Mouse (Mus musculus) midbrain, embryonic 13.5 days (tissue): ENCODE data around the gene Hs3st6. TPM values are rescaled to one million over a fixed set of nuclear protein-coding genes. Genes with fewer than 3 reads are reported as not detected.

Source experiments
- ATAC-seq: fragments of 200-750 bp; cut with Nextera tagmentation; 2 replicates; pipeline ENCODE4 v1.8.0; 2017; ENCODE audit warnings: mild to moderate bottlenecking, moderate TSS enrichment, moderate library complexity
- H3K27ac ChIP-seq: fragments of 300-500 bp; sonication (generic); 2 replicates; pipeline ENCODE4 v1.5.1; 2015; ENCODE audit warnings: inconsistent platforms, mild to moderate bottlenecking, moderate library complexity
- H3K27me3 ChIP-seq: fragments of 300-500 bp; sonication (generic); 2 replicates; pipeline ENCODE4 v1.6.1; 2015; ENCODE audit warnings: mild to moderate bottlenecking, inconsistent platforms
- H3K36me3 ChIP-seq: fragments of 300-500 bp; sonication (generic); 2 replicates; pipeline ENCODE4 v1.6.1; 2015; ENCODE audit warnings: mild to moderate bottlenecking, inconsistent platforms
- H3K4me1 ChIP-seq: fragments of 300-500 bp; sonication (generic); replicated peaks from 2 replicates; pipeline ENCODE4 v1.6.1; 2015; ENCODE audit warnings: inconsistent platforms
- H3K4me2 ChIP-seq: fragments of 300-500 bp; sonication (generic); replicated peaks from 2 replicates; pipeline ENCODE4 v1.6.1; 2015; ENCODE audit warnings: moderate library complexity, mild to moderate bottlenecking, inconsistent platforms
- H3K4me3 ChIP-seq: fragments of 300-500 bp; sonication (generic); replicated peaks from 2 replicates; pipeline ENCODE4 v1.5.1; 2015; ENCODE audit warnings: mild to moderate bottlenecking, inconsistent platforms
- H3K9ac ChIP-seq: fragments of 300-500 bp; sonication (generic); replicated peaks from 2 replicates; pipeline ENCODE4 v1.6.1; 2015; ENCODE audit warnings: mild to moderate bottlenecking, inconsistent platforms
- H3K9me3 ChIP-seq: fragments of 300-500 bp; sonication (generic); 2 replicates; pipeline ENCODE4 v1.6.1; 2016; ENCODE audit warnings: mild to moderate bottlenecking, inconsistent platforms
- WGBS: fragments of 180-500 bp; shearing (Covaris S2); methylation state at CpG from one replicate; pipeline ENCODE4 v1.1.7; 2015; 5-methylcytosine and 5-hydroxymethylcytosine counted together
- polyA plus RNA-seq: library from polyadenylated mRNA; unstranded; fragments of >200 nt; fragmentation: Nextera tagmentation; extraction: Ambion mirVana; gene quantifications from 2 replicates; pipeline ENCODE4 v1.2.1, GENCODE M21; 2015

Gene Hs3st6
- polyA plus RNA-seq, 1 experiment from 2014 or later = 0.13 TPM

DNA sequence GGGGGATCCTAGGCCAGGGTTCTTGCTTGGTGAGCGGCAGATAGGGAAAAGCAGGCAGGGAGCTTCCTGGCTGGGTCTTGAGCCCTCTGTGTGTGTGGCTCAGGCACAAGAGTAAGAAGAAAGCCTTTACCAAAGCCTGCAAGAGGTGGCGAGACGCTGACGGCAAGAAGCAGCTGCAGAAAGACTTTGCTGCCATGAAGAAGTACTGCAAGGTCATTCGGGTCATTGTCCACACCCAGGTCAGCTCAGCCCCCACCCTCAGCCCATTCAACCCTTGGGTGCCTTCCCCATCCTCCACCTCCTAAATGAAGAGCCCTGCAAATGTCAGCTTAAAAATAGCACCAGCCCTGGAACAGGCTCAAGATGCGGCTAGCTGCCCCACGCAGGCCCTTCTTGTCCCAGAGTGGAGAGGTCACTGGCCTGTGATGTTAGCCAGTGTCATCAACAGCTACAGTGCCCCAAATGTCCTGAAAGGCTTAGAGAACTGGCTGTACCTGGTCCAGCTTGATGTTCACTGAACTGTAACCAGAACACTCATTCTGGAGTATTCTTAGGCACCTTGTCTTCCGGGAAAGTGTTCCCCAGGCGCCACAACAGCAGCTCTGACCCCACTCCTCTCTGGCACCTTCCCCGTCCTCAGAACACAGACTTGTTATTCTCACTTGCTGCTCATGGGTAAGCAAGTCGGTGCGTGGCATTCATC is 20.4 kb upstream of the Hs3st6 start:
- Histone ChIP-seq H3K9me3 (no peaks in the 10 kb centered on the region), H3K4me3 (no peak overlapping the region), H3K4me2 (no peak overlapping the region), H3K36me3 (no peaks in the 10 kb centered on the region), H3K9ac (no peak overlapping the region), H3K27me3 (peaks cover 19% of the 10 kb centered on the region; the same call in 1 of the 2 replicates), H3K27ac (no peak overlapping the region), H3K4me1 (peaks cover 14% of the 10 kb centered on the region)
- WGBS = 80% methylated on average over 12 of the region's 12 CpGs
- no peak for ATAC-seq

- Histone ChIP-seq H3K4me3 (no peak overlapping the region), H3K4me2 (no peak overlapping the region), H3K4me1 (peaks cover 15% of the 10 kb centered on the region), H3K27me3 (peaks cover 7% of the 10 kb centered on the region; the same call in 1 of the 2 replicates), H3K36me3 (no peaks in the 10 kb centered on the region), H3K27ac (no peak overlapping the region), H3K9me3 (no peaks in the 10 kb centered on the region), H3K9ac (0 out of 2 replicates have a peak overlapping the region, but pooled peaks have one; percentile 36)
- ATAC-seq = no peak
- 93% methylated on average over 21 of the region's 21 CpGs for WGBS
Measured at GRCm38 (mm10) chr17:24733434-24734050, 19.2 kb upstream of the Hs3st6 start.

DNA sequence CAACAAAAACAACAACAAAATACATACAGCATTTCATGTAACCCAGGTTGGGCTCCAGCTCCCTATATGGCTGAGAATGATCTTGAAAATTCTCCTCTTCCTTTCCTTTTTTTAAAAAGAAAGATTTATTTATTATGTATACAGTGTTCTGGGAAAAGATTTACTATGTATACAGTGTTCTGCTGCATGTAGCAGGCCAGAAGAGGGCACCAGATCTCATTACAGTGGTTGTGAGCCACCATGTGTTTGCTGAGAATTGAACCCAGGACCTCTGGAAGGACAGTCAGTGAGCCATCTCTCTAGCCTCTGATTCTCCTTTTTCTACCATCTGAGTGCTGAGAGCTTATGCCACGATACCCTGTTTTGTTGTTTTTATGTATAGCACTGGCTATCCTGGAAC is 18.3 kb upstream of the Hs3st6 start:
- Histone ChIP-seq H3K36me3 (no peaks in the 10 kb centered on the region), H3K4me3 (no peak overlapping the region), H3K4me2 (no peak overlapping the region), H3K4me1 (peaks cover 15% of the 10 kb centered on the region), H3K27ac (no peak overlapping the region), H3K9ac (no peak overlapping the region), H3K9me3 (no peaks in the 10 kb centered on the region), H3K27me3 (peaks cover 7% of the 10 kb centered on the region; the same call in 1 of the 2 replicates)
- WGBS = 85% methylated on average over 1 of the region's 1 CpGs
- ATAC-seq = no peak

DNA sequence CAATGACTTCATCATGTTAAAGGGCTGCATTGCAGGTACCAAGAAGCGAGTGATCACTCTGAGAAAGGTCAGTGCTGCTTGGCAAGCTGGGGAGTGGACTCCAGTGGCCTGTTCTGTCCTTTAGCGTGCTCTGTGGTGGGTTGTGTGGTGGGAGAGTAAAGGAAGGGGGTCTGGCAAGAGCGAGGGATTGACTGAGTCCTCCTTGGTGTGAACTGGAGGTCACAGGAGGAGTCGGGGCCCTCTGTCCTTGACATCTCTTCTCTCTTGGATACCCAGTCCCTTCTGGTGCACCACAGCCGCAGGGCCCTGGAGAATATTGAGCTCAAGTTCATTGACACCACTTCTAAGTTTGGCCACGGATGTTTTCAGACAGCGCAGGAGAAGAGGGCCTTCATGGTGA is 17.3 kb upstream of the Hs3st6 start:
- no peak overlapping the region for H3K4me3 ChIP-seq
- no peak overlapping the region for H3K4me2 ChIP-seq
- H3K27ac ChIP-seq = no peak overlapping the region
- ATAC-seq = 0 out of 2 replicates have a peak, but pooled peaks have one; percentile 9
- H3K9me3 ChIP-seq = no peaks in the 10 kb centered on the region
- WGBS = 83% methylated on average over 7 of the region's 7 CpGs
- no peak overlapping the region for H3K9ac ChIP-seq
- peaks cover 7% of the 10 kb centered on the region; the same call in 1 of the 2 replicates for H3K27me3 ChIP-seq
- H3K36me3 ChIP-seq = no peaks in the 10 kb centered on the region
- H3K4me1 ChIP-seq = peaks cover 15% of the 10 kb centered on the region

DNA sequence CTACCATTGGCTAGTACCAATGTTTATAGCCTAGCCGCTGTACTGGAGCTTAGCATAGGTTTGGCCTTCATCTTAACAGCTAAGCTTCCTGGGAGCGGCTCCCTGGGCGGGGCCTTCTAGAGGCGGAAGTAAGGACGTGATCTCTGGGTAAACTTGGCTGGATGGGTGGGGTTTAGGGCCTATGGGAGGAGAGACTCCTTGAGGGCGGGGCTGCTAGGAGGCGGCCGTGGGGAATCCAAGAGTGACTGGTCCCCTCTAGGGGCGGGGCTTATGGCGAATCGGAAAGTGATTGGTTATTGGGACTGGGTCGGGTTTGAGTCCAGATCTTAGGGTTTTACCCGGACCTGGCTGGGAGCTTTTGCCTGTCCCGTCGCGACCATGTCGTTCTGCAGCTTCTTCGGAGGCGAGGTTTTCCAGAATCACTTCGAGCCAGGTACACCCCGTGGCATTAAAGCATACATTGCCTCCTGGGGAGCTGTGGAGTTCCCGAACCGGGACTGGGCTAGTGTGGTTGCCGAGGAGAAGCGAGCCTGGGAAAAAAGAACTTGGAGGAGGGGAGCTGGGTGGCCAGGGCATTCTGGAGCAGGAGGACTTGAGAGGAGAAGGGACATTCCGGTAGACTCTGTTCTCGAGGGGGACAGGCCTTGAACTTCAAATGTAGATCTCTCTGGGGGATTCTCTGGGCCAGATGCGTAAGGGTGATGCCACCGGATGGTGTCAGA is 16.3 kb upstream of the Hs3st6 start, which contains the start of gene Msrb1:
Msrb1 (plus strand) TSS at position 313 of the 722 bp plus-strand sequence.
- no peaks in the 10 kb centered on the region for H3K36me3 ChIP-seq

DNA sequence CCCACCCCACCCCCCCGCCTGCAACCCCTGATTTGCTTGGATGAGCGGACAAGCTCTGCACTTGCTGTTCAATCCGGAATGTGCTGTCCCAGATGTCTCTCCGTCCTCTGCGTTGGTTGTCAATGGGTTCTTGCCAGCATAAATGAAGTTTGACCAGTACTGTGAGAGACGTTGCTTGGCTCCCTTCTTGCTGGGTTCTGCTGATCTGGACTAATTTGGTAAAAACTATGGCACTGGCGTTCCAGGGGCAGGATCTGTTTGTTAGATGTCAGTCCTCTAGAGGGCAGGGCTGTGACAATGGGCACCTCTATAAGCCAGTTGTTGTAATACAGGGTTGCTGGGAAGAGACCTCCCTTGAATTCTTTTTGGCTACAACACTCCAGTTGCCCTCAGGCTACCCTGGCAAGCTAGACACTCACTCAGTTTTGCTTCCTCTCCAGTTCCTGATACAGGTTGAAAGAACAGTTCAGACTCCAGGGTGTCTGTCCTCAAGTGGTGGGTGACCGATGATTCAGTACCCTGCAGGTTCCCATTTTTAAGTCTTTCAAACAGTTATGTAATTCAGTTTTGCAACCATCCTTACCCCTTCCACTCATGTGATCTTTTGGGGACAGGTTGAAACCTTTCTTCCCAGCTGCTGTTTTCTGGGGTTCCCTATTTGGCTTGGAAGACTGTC is 15.5 kb upstream of the Hs3st6 start:
- Histone ChIP-seq H3K36me3 (no peaks in the 10 kb centered on the region), H3K4me1 (peaks cover 15% of the 10 kb centered on the region), H3K27me3 (peaks cover 7% of the 10 kb centered on the region; the same call in 1 of the 2 replicates), H3K9me3 (no peaks in the 10 kb centered on the region), H3K4me3 (peak overlapping the region; percentile 52), H3K9ac (peak overlapping the region; percentile 57; the same call in 1 of the 2 replicates), H3K27ac (no peak overlapping the region), H3K4me2 (peak overlapping the region; percentile 81)
- ATAC-seq = no peak
- 24% methylated on average over 8 of the region's 8 CpGs for WGBS

More for the DNA sequence above, 16.3 kb upstream of the Hs3st6 start, which contains the start of gene Msrb1:
- Histone ChIP-seq H3K27ac (peak within 1 kb of the TSS; percentile 21; the same call in 1 of the 2 replicates), H3K27me3 (peaks cover 7% of the 10 kb centered on the region; the same call in 1 of the 2 replicates), H3K9ac (peak within 1 kb of the TSS; percentile 57), H3K4me3 (peak within 1 kb of the TSS; percentile 52), H3K4me1 (peaks cover 15% of the 10 kb centered on the region), H3K9me3 (no peaks in the 10 kb centered on the region), H3K4me2 (peak within 1 kb of the TSS; percentile 81)
- 1% methylated on average over 29 of the region's 29 CpGs for WGBS
- peak; percentile 93 for ATAC-seq

DNA sequence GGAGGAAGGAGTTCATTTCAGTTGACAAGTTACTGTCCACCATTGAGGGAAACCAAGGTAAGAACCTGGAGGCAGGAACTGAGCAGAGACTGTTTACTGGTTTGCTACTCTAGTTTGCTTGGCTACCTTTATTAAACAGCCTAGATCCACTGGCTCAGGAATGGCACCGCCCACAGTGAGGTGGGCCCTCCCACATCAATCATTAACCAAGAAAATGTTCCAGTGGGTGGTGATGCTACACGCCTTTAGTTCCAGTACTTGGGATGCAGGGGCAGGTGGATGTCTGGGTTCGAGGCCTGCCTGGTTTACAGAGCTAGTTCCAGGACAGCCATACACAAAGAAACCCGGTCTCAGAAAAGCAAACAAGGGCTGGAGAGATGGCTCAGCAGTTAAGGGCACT is 14.6 kb upstream of the Hs3st6 start:
- Histone ChIP-seq H3K27ac (no peak overlapping the region), H3K9me3 (no peaks in the 10 kb centered on the region), H3K4me1 (peaks cover 15% of the 10 kb centered on the region), H3K27me3 (peaks cover 7% of the 10 kb centered on the region; the same call in 1 of the 2 replicates), H3K4me2 (no peak overlapping the region), H3K4me3 (no peak overlapping the region), H3K36me3 (no peaks in the 10 kb centered on the region), H3K9ac (no peak overlapping the region)
- no peak for ATAC-seq
- 81% methylated on average over 4 of the region's 4 CpGs for WGBS

- WGBS = 84% methylated on average over 8 of the region's 8 CpGs
Measured at GRCm38 (mm10) chr17:24739926-24740325, 12.9 kb upstream of the Hs3st6 start.

GRCm38 (mm10) chr17:24742307-24742706 is 10.5 kb upstream of the Hs3st6 start:
- 0 out of 2 replicates have a peak, but pooled peaks cover 4% of the 10 kb centered on the region for H3K27me3 ChIP-seq
- 81% methylated on average over 8 of the region's 8 CpGs for WGBS
- no peaks in the 10 kb centered on the region for H3K9me3 ChIP-seq

More at GRCm38 (mm10) chr17:24739926-24740325, 12.9 kb upstream of the Hs3st6 start:
- Histone ChIP-seq H3K9me3 (no peaks in the 10 kb centered on the region), H3K4me3 (no peak overlapping the region), H3K9ac (no peak overlapping the region), H3K4me1 (peaks cover 15% of the 10 kb centered on the region), H3K27me3 (no peaks in the 10 kb centered on the region), H3K4me2 (no peak overlapping the region), H3K27ac (no peak overlapping the region), H3K36me3 (no peaks in the 10 kb centered on the region)
- no peak for ATAC-seq

DNA sequence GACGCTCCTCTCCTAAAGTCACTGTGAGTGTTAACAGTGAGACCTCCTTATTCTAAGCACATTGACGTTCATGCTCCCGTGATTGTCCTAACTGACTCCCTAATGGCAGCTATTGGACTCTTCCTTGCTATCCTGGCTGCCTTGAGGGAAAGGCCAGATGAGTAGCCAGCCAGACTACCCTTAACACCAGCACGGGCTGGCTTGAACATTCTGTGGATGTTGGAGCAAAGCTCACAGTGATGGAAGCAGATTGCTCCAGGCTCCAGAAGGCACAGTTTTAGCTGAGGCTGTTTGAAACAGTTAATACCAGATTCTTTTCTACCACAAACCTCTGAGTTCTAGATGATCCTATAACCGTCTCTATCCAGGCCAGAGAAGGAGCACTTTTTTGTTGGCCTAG is 8.9 kb upstream of the Hs3st6 start:
- Histone ChIP-seq H3K9me3 (no peaks in the 10 kb centered on the region), H3K27me3 (peaks cover 12% of the 10 kb centered on the region), H3K36me3 (no peaks in the 10 kb centered on the region), H3K4me1 (no peaks in the 10 kb centered on the region), H3K4me3 (no peak overlapping the region), H3K4me2 (no peak overlapping the region), H3K9ac (no peak overlapping the region), H3K27ac (no peak overlapping the region)
- 78% methylated on average over 5 of the region's 5 CpGs for WGBS
- no peak for ATAC-seq

More at GRCm38 (mm10) chr17:24742307-24742706, 10.5 kb upstream of the Hs3st6 start:
- no peak overlapping the region for H3K27ac ChIP-seq
- H3K4me2 ChIP-seq = no peak overlapping the region
- no peak overlapping the region for H3K4me3 ChIP-seq
- H3K9ac ChIP-seq = no peak overlapping the region
- peaks cover 2% of the 10 kb centered on the region for H3K4me1 ChIP-seq
- H3K36me3 ChIP-seq = no peaks in the 10 kb centered on the region
- ATAC-seq = no peak

GRCm38 (mm10) chr17:24744381-24744780 is 8.4 kb upstream of the Hs3st6 start:
- 82% methylated on average over 3 of the region's 3 CpGs for WGBS
- no peak overlapping the region for H3K4me3 ChIP-seq

More at GRCm38 (mm10) chr17:24744381-24744780, 8.4 kb upstream of the Hs3st6 start:
- Histone ChIP-seq H3K4me2 (no peak overlapping the region), H3K9me3 (no peaks in the 10 kb centered on the region), H3K4me1 (no peaks in the 10 kb centered on the region), H3K27ac (no peak overlapping the region), H3K36me3 (no peaks in the 10 kb centered on the region), H3K9ac (no peak overlapping the region), H3K27me3 (peaks cover 17% of the 10 kb centered on the region)
- ATAC-seq = no peak
